Mouse (Mus musculus): ENCODE results near the gene Kcnab1.

The Kcnab1 gene

DNA sequence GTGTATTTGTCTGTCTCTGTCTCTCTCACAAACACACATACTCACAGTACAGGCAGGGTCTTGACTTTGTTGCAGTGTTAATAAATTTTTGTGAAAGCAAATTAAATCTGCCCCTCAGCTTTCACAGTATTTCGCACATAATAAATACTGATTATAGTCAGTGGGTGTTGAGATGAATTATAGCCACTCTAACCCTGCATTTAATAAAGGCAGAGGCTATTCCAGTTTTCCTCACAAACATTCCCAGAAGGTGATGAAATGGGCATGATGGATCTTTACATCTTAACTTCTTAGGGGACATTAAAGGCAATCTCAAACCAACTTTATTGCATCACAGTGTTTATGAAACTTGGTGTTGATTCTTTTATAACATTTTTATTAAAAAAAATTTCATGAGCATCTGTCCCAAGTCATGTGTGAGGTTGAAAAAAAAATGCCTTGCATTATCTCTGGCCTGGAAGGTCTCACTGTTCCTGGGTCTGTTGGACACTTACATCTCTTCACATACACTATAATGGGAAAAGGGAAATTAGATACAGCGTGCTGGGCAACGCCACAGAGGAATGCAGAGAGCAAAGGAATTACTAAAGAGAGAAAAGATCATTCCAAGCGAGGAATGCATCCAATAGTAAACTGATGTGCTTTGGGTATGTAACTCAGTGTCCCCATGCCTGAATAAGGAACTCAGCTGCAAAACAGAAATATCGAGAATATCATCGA is 95.3 kb downstream of the Kcnab1 start:
- DNase-seq (ENCODE audit: low read depth, low spot score): no peak

DNA sequence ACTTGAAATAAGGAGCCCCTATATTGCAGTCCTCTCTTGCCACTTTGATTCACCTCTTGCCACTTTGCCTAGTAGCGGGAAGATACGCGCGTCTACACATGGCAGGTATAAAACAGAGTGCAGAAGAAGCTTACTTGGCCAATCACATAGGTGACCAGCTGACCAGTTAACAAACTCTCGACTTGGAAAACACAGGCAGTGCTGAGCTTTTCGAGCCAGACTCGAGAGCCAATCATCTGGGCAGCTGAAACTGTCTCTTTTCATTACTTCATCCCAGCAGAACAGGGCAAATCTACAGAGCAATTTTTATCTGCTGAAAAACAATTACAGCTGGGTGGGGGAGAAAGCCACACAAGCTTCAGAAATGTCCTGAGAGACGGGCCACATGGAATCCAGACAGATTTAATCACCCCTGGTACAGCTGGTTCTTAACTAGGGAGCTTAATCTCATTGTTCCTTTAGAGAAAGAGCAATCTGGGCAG is 96.4 kb downstream of the Kcnab1 start:
- DNase-seq (ENCODE audit: low read depth, low spot score): no peak

DNA sequence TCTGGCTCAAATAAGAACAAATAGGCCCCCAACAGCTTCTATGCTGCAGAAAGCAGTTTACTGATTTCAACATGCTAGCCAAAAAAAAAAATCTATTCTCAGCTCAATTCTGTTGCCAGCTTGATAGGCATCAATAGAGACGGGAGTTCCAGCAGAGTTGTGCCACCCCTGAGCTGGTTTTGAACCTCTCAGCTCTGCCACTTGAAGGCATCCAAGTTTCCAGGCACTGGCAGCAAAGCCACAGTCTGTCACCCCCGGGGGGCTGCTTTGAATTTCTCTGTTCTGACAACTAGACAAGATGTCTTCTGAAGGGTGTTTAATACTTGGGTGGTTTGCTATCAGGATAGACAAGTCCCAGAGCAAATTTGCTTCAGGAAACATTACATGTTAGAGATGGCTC is 104.5 kb downstream of the Kcnab1 start:
- no peak for DNase-seq (ENCODE audit: low read depth, low spot score)

DNA sequence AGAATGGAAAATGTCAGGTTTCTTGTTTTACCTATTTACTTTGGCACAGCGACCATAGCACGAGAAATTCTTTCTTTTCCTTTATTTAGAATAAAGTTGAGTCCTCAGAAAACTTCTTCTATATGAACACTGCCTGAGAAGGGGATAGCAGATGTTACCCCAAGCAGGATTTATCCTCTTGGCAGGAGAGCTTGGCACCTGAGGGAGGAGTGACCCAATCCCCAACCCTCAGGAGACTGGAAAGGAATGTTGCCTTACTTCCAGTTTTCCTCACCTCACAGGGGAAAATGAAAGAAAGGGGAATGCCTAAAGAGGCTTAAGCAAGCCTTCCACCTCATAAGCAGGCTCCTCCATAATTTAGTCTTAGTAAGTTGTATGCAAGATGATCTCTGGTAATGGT is 105.5 kb downstream of the Kcnab1 start:
- DNase-seq (ENCODE audit: low read depth, low spot score): no peak

DNA sequence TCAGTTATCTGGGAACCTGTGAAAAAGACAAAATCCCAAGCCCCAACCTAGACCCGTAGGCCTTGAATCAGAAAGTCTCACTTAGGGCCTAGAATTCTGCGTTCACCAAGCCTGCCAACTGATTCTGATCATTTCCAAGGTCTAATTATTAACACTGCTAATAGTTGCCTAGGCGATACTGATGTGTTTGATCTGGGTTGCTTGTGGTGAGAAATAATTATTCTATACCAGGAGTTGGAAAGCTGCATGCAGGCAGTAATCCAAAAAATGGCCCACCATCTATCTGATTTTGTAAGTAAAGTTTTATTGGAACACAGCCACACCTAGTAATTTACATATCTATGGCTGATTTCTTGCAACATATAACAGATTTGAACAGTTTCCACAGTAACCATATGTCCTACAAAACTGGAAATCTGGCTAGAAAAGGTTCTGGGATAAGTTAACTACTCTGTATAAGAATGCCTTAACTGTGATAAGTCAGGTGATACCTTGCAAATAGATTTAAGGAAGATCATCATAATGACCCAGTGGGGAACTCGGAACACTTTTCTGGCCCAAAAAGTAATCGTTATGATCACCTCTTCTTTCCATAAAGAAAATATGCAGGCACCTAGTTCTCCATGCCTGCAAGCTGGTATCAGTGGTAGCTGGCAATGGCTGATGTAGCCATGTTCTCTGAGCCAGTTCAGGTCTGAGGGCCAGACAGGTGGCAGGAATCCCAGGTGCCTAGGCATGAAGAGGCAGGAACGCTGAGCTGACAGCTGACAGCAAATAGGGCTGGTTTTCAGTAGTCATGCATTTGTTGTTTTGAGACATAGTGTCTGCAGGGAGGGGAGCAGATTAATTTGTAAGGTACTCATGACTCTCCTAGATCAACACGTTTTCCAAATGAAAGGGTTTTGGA is 108.7 kb downstream of the Kcnab1 start:
- no peak for DNase-seq (ENCODE audit: low read depth, low spot score)

DNA sequence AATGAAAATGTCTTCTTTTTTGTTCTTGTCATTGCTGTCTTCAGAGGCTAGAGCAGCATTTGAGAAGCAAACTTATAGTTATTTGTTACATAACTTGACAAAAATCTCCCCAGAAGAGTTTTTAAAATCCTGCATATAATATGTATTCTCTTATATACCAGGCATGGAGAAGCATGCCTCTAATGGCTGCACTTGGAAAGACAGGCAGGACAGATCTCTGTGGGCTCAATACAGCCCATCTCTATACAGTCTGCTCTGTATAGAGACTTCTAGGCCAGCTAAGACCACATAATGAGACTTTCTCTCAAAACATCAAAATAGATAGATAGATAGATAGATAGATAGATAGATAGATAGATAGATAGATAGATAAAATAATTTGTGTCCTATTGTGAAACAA is 111.1 kb downstream of the Kcnab1 start:
- no peak for DNase-seq (ENCODE audit: low read depth, low spot score)

DNA sequence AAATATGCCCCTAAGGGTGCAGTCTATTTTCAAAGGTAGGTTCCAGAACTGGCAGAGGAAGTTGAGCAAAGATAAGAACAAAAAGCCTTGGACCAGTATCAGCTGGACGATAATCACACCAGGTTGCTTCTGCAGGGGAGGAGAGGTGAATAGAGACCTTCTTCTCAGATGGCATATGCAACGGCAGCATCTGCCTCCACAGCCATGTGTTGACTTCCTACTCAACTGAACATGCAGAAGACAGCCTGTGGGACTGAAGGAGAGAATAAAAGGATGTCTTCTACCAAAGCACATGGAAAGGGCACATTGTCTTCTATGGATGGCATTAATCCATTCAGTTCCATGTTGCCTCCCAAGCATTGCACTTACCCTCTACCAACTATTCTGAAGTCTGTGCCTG is 114.5 kb downstream of the Kcnab1 start:
- DNase-seq (ENCODE audit: low read depth, low spot score): no peak

DNA sequence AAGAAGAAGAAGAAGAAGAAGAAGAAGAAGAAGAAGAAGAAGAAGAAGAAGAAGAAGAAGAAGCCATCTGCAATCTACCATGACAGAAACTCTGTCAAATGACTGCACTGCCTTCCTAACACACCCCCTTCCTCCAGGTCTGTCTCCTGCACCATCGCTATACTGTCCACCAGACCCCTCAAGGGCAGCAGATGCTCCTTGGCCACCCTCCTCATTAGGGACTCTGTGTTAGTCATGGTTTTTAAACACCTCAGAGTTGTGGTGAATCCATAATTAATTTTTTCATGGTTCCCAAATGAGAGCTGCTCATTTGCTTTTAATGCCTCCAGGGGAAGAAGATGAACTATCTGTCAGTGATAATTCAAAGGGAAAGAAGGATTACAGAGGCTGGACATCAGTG is 121.8 kb downstream of the Kcnab1 start:
- no peak for DNase-seq (ENCODE audit: low read depth, low spot score)

DNA sequence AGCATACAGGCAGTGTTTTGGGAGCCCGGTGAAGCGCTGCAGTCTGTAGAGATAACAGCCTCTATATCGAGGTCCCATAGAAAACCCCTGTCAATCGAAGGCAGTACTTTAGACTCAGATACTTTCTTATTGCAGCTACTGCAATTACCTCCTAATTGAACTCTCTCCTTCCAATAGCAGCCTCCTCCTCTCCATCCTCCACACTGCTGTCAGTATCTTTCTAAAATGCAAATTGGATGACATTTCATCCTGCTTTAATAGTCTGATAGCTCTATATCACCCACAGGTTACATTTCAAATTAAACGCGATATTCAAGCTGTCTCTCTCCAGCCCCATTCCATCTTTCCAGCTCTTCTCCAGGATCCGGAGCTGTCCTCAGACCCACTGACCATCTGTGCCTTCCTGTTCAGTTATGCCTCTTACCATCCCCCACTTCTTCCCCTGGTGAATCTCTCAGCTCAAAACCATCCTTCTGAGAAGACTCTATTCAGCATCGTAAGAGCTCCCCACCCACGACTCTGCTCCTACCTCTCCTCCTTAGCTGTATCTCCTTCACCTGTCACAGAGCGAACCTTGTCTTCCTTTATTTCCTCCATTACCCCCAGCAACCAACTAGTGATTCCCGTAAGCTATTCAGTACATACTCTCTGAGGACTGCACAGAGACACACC is 122.4 kb downstream of the Kcnab1 start:
- DNase-seq (ENCODE audit: low read depth, low spot score): no peak

DNA sequence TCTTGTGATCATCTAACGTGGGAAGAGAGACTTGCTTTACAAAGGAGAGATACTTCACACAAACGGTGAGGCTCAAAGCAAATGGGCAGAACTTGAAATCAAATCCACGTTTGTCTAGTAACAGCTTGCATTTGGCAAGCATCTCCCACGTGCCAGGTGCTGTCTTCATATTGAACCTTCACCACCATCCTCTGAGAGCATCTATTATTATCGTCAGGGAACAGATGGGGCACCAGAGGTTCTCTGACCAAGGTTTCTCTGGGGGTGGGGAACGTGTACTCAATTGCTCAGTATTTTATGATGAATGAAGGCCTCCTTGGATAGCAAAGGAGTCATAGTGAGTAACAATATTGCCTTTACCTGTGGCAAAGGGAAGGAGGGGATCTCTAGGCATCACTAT is 139.8 kb downstream of the Kcnab1 start:
- DNase-seq (ENCODE audit: low read depth, low spot score): no peak

DNA sequence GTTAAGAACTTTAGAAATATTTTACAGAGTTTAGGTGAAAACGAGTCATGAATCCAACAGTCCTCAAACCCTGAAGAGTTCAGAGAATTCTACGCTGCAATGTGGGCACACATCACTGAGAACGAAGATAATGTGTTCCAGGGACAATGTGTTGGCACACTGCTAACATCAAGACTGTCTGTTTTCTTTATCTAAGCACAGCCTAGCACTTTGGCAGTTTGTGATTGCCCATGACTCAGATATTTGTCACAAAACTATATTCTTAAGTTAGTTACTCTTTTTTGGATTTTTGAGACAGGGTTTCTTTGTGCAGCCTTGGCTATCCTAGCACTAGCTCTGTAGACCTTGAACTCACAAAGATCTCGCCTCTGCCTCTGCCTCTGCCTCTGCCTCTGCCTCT is 151.3 kb downstream of the Kcnab1 start:
- DNase-seq (ENCODE audit: low read depth, low spot score): no peak

DNA sequence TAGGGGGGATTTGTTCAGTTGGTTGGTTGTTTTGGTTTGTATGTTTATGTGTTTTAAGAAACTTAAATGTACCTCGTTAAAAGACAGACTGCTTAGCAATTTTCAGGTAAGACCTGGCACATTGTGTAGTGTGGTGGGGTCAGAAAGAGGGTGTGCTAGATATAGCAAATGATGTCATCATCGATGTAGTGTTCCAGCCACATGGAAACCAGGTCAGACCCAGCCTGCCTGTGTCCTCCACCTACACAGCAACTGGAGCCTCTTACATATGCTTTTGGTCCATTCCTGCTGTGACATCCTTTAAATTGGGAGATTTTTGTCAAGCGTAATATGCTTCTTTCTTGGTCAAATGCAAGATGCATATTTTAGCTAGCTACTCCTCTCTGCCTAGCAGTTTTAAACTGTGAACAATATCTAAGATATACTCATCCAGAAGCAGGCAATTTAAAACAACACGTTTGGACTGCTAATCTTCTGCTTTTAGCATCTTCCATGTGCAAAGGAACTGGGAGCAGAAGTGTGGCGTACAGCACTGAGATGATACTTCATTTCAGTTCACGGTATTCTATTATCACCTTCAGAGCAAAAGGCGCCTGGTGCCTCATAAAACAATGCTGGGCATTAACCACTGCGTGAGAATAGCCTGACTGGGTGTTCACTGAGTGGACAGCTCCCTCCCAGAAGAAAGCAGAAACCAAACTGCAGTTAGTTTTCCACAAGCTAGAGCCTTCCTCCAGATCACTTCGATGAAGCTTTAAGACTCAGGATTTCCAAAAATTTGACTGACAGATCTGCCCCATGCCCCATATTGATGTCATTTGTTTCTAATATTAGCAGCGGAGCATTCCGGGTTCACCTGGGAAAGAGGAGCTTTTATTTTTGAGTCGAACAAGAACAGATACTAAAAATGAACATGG is 153.6 kb downstream of the Kcnab1 start:
- DNase-seq (ENCODE audit: low read depth, low spot score): no peak

DNA sequence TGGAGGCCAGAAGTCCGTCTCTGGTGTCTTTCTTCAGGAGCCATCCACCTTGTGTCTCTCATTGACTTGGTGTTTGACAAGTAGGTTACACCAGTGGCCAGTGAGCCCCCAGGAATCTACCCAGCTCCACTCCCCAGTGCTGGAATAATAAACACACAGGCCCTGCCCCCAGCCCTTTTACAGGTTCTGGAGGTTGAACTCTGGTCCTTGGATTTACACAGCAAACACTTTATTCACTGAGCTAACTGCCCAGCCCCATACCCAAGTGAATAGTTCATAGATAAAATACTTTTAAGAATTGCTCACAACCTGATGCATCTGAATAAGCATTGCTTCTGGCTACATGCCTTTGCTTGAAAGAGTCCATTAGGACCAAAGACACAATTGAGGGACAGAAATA is 164.1 kb downstream of the Kcnab1 start:
- DNase-seq (ENCODE audit: low read depth, low spot score): no peak

DNA sequence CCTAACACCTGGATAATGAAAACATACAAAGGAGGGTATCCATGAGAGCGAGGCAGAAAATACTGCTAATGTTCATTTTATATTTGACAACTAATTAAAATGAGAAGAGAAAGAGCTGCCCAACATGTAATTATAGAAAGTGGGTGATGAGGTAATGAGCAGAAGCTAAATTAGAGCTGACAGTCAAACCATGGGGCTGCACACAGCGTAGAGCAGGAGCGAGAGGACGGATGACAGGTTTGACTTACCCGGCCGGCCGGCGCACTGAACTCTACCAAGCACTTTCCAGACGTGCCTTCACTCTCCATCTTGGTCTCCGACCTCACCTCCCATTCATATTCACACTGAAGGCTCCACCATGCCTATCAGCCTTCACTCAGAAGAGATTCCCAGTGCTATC is 168.6 kb downstream of the Kcnab1 start:
- no peak for DNase-seq (ENCODE audit: low read depth, low spot score)

DNA sequence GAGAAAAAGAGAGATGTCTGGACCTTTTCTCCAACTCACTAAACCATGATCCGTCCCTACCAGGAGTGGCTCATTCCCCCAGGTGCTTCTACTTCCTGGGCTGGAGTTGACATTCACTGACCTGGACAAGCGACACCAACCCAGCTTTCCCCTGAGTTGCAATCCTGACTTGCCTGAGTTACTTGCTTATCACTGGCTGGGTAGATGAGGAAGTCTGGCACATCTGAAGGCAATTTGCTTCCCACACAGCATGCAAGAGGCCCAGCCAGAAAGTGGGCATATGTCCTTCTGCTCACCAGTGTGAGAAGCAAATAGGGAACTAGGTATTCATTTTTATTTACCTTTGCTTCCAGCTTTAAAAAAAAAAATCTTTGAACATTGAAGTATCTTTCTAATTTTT is 174.2 kb downstream of the Kcnab1 start:
- no peak for DNase-seq (ENCODE audit: low read depth, low spot score)

DNA sequence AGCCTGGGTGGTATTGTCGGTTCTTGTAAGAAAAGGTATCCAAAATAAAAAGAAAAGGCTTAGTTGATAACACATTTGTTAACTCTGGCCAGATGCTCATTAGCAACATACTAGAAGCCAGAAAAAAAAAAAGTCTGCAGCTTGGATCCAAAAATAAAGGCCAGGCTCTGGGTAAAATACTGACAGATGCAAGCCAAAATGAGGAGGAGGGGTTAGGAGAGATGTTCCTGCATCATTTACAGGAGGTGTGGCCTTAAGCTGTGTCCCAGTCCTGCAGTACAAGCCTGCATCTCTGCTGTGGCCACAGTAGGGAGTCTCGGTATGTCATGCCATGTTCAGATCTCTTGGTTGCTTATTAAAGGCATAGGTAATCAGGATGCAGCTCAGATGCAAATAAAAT is 179.8 kb downstream of the Kcnab1 start:
- DNase-seq (ENCODE audit: low read depth, low spot score): no peak

DNA sequence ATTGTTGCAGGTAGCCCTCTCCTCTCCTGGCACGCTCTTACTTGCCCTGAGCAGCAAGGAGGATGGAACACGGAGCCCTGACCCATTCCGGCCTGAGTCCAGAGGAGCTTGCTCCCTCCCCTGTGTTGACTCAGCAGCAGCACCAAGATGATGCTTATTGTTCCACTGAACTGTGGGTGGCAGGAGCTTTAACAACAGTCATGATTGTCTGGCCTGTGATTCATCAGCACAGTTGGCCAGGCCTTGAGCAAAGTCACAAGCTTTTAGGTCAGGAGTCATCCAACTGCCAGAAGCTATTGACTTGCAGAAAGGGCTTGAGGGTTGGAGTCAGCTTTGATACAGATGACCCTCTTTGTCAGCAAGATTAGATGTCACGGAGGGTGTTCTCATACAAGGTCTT is 187.8 kb downstream of the Kcnab1 start:
- DNase-seq (ENCODE audit: low read depth, low spot score): no peak

DNA sequence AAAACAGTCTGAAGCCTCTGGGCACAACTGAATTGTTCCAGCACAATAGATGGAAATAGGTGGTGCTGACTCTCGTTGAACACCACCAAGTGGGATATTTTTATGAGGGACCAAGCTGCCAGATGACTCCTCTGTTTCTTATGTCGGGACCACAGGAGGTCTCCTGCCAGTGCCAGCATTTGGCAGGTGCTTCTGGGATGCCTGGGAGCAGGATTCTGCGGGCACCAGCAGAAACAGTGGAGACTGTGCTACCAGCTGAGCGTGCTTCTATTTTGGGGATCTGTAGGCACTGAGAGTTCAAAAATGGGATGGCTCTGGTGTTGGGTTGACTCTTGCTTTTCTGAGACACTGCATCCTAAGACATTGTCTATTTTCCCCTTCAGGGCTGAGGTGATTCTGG is 190.0 kb downstream of the Kcnab1 start:
- no peak for DNase-seq (ENCODE audit: low read depth, low spot score)

DNA sequence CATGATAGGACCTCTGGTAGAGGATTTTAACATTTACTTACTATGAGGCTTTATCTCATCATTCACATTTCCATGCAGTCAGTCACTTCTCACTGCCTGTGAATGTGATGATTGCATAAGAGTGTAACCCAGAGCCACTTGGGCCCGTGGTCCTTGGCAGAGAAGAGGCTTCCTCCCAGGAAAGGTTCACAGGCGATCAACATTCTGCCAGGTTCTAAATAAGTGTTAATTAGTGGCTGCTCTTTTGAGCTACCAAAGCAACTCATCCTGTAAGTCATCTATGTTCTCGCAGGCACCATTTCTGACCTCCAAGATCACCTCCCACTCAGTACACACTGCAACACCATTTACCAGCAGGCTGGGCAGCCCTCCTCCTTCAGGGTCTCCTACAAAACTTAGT is 192.3 kb downstream of the Kcnab1 start:
- DNase-seq (ENCODE audit: low read depth, low spot score): no peak

DNA sequence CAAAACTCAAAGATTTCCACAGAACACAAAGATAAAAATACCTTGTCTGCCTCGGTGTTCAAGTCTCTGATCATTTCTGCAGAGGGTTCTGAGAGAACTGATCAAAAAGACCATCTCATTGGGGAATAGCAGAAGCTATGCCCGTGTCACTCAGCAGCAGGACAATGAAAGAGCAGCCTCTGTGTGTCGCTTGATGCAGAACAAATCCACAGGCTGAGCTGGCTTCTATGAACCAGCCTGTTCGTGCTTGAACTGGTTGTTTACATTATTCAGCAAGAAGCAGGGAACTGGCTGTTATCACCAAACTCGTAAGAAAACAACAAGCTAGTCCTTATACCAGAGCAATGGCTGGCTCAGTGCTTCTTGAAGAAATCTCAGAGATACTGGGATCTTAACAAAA is 193.4 kb downstream of the Kcnab1 start:
- DNase-seq (ENCODE audit: low read depth, low spot score): no peak

DNA sequence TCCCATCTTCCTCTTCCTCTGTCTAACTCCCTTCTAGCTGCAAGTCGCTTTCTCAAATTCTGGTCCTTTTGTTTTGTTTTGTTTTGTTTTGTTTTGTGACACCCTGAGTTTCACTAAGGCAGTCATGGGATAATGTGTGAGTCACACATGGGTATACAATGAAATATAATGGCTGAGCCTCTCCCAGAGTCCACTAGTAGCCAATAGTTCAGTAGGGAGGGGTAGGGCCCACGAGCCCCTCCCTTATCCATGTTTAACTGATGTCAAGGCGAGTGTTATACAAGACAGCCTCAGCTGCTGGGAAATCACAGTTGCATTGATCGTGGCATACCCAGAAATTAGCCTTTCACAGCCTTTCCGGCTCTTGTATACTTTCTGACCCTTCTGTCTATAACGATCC is 206.7 kb downstream of the Kcnab1 start:
- no peak for DNase-seq (ENCODE audit: low read depth, low spot score)

Measured in WW6 (cell line).